In genomic region chr8:106974754-106975153, GRCm38 (mm10) we compare ENCODE assay signal across 21 mouse cellular contexts. TPM values are rescaled to one million over a fixed set of nuclear protein-coding genes. Genes with fewer than 3 reads are reported as not detected.
DNase-seq lines count a peak whose midpoint lies in the region; ATAC-seq and TF ChIP-seq lines count a peak whose summit lies in the region.
"Had no signal": no experiment of that assay in that cellular context is flagged by ENCODE, and none has a peak within 500 bp of the region (broad histone marks: within the 10 kb centered on the region; RNA-seq: fewer than 3 reads in every experiment).

No protein-coding gene starts in this region.

- no peaks in the 10 kb centered on the region for H3K27me3 ChIP-seq in limb, embryonic 14.5 days (ENCODE audit: control insufficient read depth, insufficient read depth, low read length)
- H3K27me3 ChIP-seq in limb, embryonic 10.5 days (ENCODE audit: low read depth, poor library complexity, severe bottlenecking): no peaks in the 10 kb centered on the region
- H3K27me3 ChIP-seq: heart, embryonic 15.5 days; hindbrain, embryonic 15.5 days; kidney, embryonic 15.5 days had no signal

- 73% methylated on average over 7 of the region's 7 CpGs for WGBS in limb, embryonic 14.5 days
- 80% methylated on average over 7 of the region's 7 CpGs for WGBS in limb, embryonic 10.5 days

- TF ChIP-seq POLR2A in limb, embryonic 14.5 days (IDR thresholded peaks at IDR 0.05; ENCODE audit: borderline replicate concordance, extremely low read depth, insufficient read depth, insufficient read length): no peak

- H3K27ac ChIP-seq in limb, embryonic 14.5 days (replicated peaks; ENCODE audit: low read depth, low read length): 0 out of 2 replicates have a peak overlapping the region, but pooled peaks have one; percentile 33
- no peak overlapping the region for H3K27ac ChIP-seq in limb, embryonic 10.5 days
- H3K27ac ChIP-seq: forebrain, embryonic 15.5 days; heart, adult 2 months; heart, embryonic 15.5 days; hindbrain, embryonic 15.5 days; kidney, embryonic 15.5 days; midbrain, embryonic 13.5 days had no signal

- no peak overlapping the region for H3K4me3 ChIP-seq in limb, embryonic 14.5 days (replicated peaks; ENCODE audit: low read length)
- H3K4me3 ChIP-seq in limb, embryonic 10.5 days: no peak overlapping the region
- H3K4me3 ChIP-seq: erythroblast, embryonic 14.5 days; forebrain, embryonic 15.5 days; heart, adult 2 months; heart, embryonic 15.5 days; hindbrain, embryonic 15.5 days; kidney, embryonic 15.5 days; midbrain, embryonic 13.5 days had no signal

- ATAC-seq in limb, embryonic 14.5 days (ENCODE audit: low FRiP score, low read depth): no peak
- ATAC-seq in CD4-positive, CD25-positive, alpha-beta regulatory T cell, adult 4 months: peak; percentile 56
- ATAC-seq: forebrain, embryonic 15.5 days; intestine, postnatal 0 days; liver, postnatal 0 days; midbrain, embryonic 13.5 days had no signal

- H3K4me1 ChIP-seq in limb, embryonic 14.5 days (ENCODE audit: control insufficient read depth, insufficient read depth, low read length): peaks cover 9% of the 10 kb centered on the region; the same call in 1 of the 2 replicates
- H3K4me1 ChIP-seq in limb, embryonic 10.5 days: no peaks in the 10 kb centered on the region
- H3K4me1 ChIP-seq: kidney, embryonic 15.5 days had no signal

- H3K9ac ChIP-seq in limb, embryonic 14.5 days (ENCODE audit: low read depth, low read length, severe bottlenecking): no peak overlapping the region
- H3K9ac ChIP-seq: forebrain, embryonic 15.5 days; heart, embryonic 15.5 days; hindbrain, embryonic 15.5 days; kidney, embryonic 15.5 days; liver, postnatal 0 days; midbrain, embryonic 13.5 days had no signal

- no peak for DNase-seq in limb, embryonic 14.5 days (ENCODE audit: low spot score)
- no peak for DNase-seq in limb, embryonic 10.5 days (ENCODE audit: low spot score)
- DNase-seq in WW6 (ENCODE audit: low read depth, low spot score): peak; percentile 28
- peak; percentile 63 for DNase-seq in naive thymus-derived CD4-positive, alpha-beta T cell, adult 2 months (ENCODE audit: low read depth)
- no peak for DNase-seq in frontal cortex, postnatal 14 days (ENCODE audit: low spot score in 2 of 2)
- no peak for DNase-seq in right cerebral cortex, postnatal 14 days
- DNase-seq: adrenal gland, adult 2 months; gastrocnemius, postnatal 25 days; heart, adult 2 months; heart, postnatal 4 days; liver, postnatal 0 days; lung, postnatal 10 days had no signal

- no peaks in the 10 kb centered on the region for H3K36me3 ChIP-seq in limb, embryonic 14.5 days (ENCODE audit: control insufficient read depth, insufficient read depth, low read length)
- no peaks in the 10 kb centered on the region for H3K36me3 ChIP-seq in limb, embryonic 10.5 days
- H3K36me3 ChIP-seq: forebrain, embryonic 15.5 days; G1E; heart, embryonic 15.5 days; hindbrain, embryonic 15.5 days; kidney, embryonic 15.5 days; midbrain, embryonic 13.5 days had no signal

- H3K9me3 ChIP-seq in limb, embryonic 14.5 days (ENCODE audit: control insufficient read depth, low read length): no peaks in the 10 kb centered on the region
- H3K9me3 ChIP-seq in limb, embryonic 10.5 days (replicated peaks): no peaks in the 10 kb centered on the region
- H3K9me3 ChIP-seq: forebrain, embryonic 15.5 days; G1E; heart, embryonic 15.5 days; hindbrain, embryonic 15.5 days; kidney, embryonic 15.5 days; midbrain, embryonic 13.5 days had no signal

- no peak overlapping the region for H3K4me2 ChIP-seq in limb, embryonic 14.5 days (replicated peaks; ENCODE audit: low read depth, low read length, severe bottlenecking)
- H3K4me2 ChIP-seq: forebrain, embryonic 15.5 days; heart, embryonic 15.5 days; hindbrain, embryonic 15.5 days; kidney, embryonic 15.5 days; midbrain, embryonic 13.5 days had no signal

RNA-seq across cellular contexts. Expression of gene Sntb2, which starts 39.2 kb away (rescaled TPM):
- 13.9 and 15.4 TPM in 2 replicates for polyA plus RNA-seq in limb, embryonic 14.5 days (2012; rRNA removed)
- polyA plus RNA-seq in limb, embryonic 14.5 days (2014; fragmentation: Nextera tagmentation; extraction: Ambion mirVana): 20.4 and 20.7 TPM in 2 replicates
- polyA plus RNA-seq in limb, embryonic 10.5 days (2016; fragmentation: Nextera tagmentation; extraction: Ambion mirVana): 15.8 and 15.9 TPM in 2 replicates
- 1 to 10 TPM; 2.9 to 6.5 TPM for polyA plus RNA-seq in CD4-positive, CD25-positive, alpha-beta regulatory T cell, adult 4 months (2017; shearing (Covaris generic))

RNA-seq across cellular contexts. Expression of gene Vps4a, which starts 56.3 kb away (rescaled TPM):
- 40.2 and 50.8 TPM in 2 replicates for polyA plus RNA-seq in limb, embryonic 14.5 days (2012; rRNA removed)
- polyA plus RNA-seq in limb, embryonic 14.5 days (2014; fragmentation: Nextera tagmentation; extraction: Ambion mirVana): 75.8 and 82.3 TPM in 2 replicates
- polyA plus RNA-seq in limb, embryonic 10.5 days (2016; fragmentation: Nextera tagmentation; extraction: Ambion mirVana): 56.4 and 67.5 TPM in 2 replicates
- polyA plus RNA-seq in CD4-positive, CD25-positive, alpha-beta regulatory T cell, adult 4 months (2017; shearing (Covaris generic)): 10 to 100 TPM; 33.4 to 34.1 TPM

Comparison
In these comparisons a context has a peak if more than half of its experiments do, and no peak if none do; other contexts are left out.
1. DNase-seq: peak in WW6 (single experiment) and naive thymus-derived CD4-positive, alpha-beta T cell, adult 2 months (single experiment); none in limb, embryonic 14.5 days (single experiment), limb, embryonic 10.5 days (single experiment), frontal cortex, postnatal 14 days (0 of 2) and right cerebral cortex, postnatal 14 days (single experiment).